Mouse (Mus musculus) ES-E14 (cell line): ENCODE results near the gene Ranbp6.

Source experiments
- CHD2 ChIP-seq: IDR thresholded peaks from 2 replicates; pipeline ENCODE4 v1.6.1; 2014; ENCODE audit warnings: mild to moderate bottlenecking, low read depth, low read length, inconsistent platforms
- HCFC1 ChIP-seq: IDR thresholded peaks from 2 replicates; pipeline ENCODE4 v1.6.1; 2012; ENCODE audit warnings: low read length, inconsistent platforms, borderline replicate concordance; ENCODE audit not compliant: insufficient read depth
- ZC3H11A ChIP-seq: IDR thresholded peaks from 2 replicates; pipeline ENCODE4 v1.6.1; 2012; ENCODE audit warnings: low read depth, mild to moderate bottlenecking, inconsistent platforms, low read length, borderline replicate concordance

DNA sequence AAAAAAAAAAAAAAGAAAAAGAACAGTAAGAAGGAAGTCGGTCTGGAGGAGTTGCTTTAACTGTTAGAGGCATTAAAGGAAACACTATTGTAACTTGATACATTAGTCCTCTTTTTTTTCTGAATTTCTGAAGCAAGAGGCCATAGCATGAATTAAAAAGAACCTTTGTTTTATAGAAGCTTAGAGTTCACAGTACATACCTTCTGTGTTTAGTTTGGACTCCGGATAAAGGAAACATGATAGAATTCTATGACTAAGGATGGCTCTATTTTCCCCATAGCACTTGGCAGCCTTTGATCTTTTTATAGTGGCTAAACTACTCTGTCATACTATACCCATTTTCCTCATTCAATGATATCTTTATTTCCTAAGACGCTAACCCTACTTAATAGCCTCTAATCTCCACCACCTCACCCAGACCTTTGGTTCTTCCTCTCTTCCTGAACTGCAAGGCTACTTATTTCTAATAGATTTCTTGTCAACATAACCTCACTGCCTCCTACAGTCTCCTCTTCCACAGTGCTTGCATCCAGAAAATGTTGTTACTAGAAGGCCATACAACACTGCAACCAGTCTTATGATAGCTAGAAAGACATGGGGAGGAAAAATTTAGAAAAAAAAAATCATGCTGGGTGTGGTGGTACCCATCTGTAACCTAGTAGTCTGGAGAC lies 22.7 kb upstream of the Ranbp6 start:
- TF ChIP-seq ZC3H11A (no peak), HCFC1 (no peak), CHD2 (no peak)
